In genomic region chr2:94010335-94011291, GRCm38 (mm10) we compare ENCODE assay signal across 8 mouse cellular contexts. TPM values are rescaled to one million over a fixed set of nuclear protein-coding genes. Genes with fewer than 3 reads are reported as not detected.
DNase-seq lines count a peak whose midpoint lies in the region; ATAC-seq lines count a peak whose summit lies in the region.

Gene Alkbh3, minus strand, starts transcription at chr2:94010807.

- 5% methylated on average over 47 of the region's 47 CpGs for WGBS in hindbrain, embryonic 11.5 days

- no peaks in the 10 kb centered on the region for H3K36me3 ChIP-seq in hindbrain, embryonic 11.5 days (ENCODE audit: control insufficient read depth, insufficient read depth, low read length)

- peak; percentile 98 for ATAC-seq in hindbrain, embryonic 11.5 days (ENCODE audit: low FRiP score)

- H3K27ac ChIP-seq in hindbrain, embryonic 11.5 days (ENCODE audit: low read depth, low read length): no peak within 1 kb of the TSS

- peak within 1 kb of the TSS; percentile 60 for H3K4me2 ChIP-seq in hindbrain, embryonic 11.5 days (replicated peaks; ENCODE audit: low read depth, low read length)

- H3K9ac ChIP-seq in hindbrain, embryonic 11.5 days (ENCODE audit: low read depth, low read length): peak within 1 kb of the TSS; percentile 82

- no peaks in the 10 kb centered on the region; the same call in 1 of the 2 replicates for H3K4me1 ChIP-seq in hindbrain, embryonic 11.5 days (replicated peaks; ENCODE audit: control insufficient read depth, insufficient read depth, low read length)

- H3K9me3 ChIP-seq in hindbrain, embryonic 11.5 days (ENCODE audit: control insufficient read depth, low read length): no peaks in the 10 kb centered on the region

- DNase-seq in Muller cell, postnatal 12 days (ENCODE audit: inconsistent ontology term): peak; percentile 96
- peak; percentile 90 for DNase-seq in cerebellum, adult 9-11 months
- peak; percentile 84 to 97 for DNase-seq in frontal cortex, adult 2 months (ENCODE audit: extremely low spot score in 1 of 2, low spot score in 1 of 2)
- DNase-seq in hindbrain, embryonic 11.5 days (ENCODE audit: low spot score): peak; percentile 97
- DNase-seq in layer of hippocampus, postnatal 10 days (ENCODE audit: low spot score in 2 of 2): peak; percentile 97
- DNase-seq in lung, postnatal 10 days: peak; percentile 95
- peak; percentile 89 for DNase-seq in ovary, postnatal 36 days (ENCODE audit: low spot score)
- DNase-seq in thymus, postnatal 25 days: peak; percentile 91

- H3K27me3 ChIP-seq in hindbrain, embryonic 11.5 days (ENCODE audit: control insufficient read depth, insufficient read depth, low read length): no peaks in the 10 kb centered on the region

- peak within 1 kb of the TSS; percentile 77 for H3K4me3 ChIP-seq in hindbrain, embryonic 11.5 days (ENCODE audit: low read depth, low read length)

RNA-seq across cellular contexts. Expression of gene Alkbh3, which starts in this region (rescaled TPM):
- polyA plus RNA-seq in frontal cortex, adult 2 months (2012; rRNA removed): 50.1 and 57.2 TPM in 2 replicates
- polyA plus RNA-seq in hindbrain, embryonic 11.5 days (2014; fragmentation: Nextera tagmentation; extraction: Ambion mirVana): 51.9 and 53.4 TPM in 2 replicates
- 10 to 100 TPM; 22.6 to 26.9 TPM for total RNA-seq in layer of hippocampus, postnatal 10 days (2021)
